Mouse (Mus musculus): ENCODE measurements at regions not wholly inside any gene's neighbourhood (a gene's known extent, or its start where the extent isn't known, plus 50 kb on each side); places are given as distances from the start of the nearest gene placed in this dataset.

- Histone ChIP-seq H3K4me1 (ENCODE audit: control insufficient read depth in 1 of 2, insufficient read depth in 2 of 2) (no peaks in the 10 kb centered on the region), H3K79me2 (replicated peaks; ENCODE audit: control insufficient read depth, extremely low read depth, insufficient read depth, poor library complexity, severe bottlenecking) (no peaks in the 10 kb centered on the region), H3K36me3 (replicated peaks in 1 of 2; ENCODE audit: control insufficient read depth in 1 of 2, insufficient read depth in 1 of 2, low read length in 1 of 2) (no peaks in the 10 kb centered on the region), H3K27ac (ENCODE audit: insufficient read depth, low read depth) (no peak overlapping the region), H3K9me3 (replicated peaks; ENCODE audit: low read length) (no peaks in the 10 kb centered on the region), H3K4me2 (ENCODE audit: insufficient read depth, low read depth, poor library complexity, severe bottlenecking) (no peak overlapping the region), H3K9ac (ENCODE audit: insufficient read depth, low read depth) (no peak overlapping the region), H3K27me3 (replicated peaks) (peaks cover 59% of the 10 kb centered on the region), H3K4me3 (replicated peaks in 1 of 3; ENCODE audit: low read depth in 2 of 3, low read length in 2 of 3, poor library complexity in 1 of 3) (no peak overlapping the region)
- DNase-seq (ENCODE audit: extremely low read depth) = no peak
- in situ Hi-C loops (cut with MboI; ENCODE audit: low pct_ligation_motif_present, low pct_unique_long_range_greater_than_20kb, low sequenced_read_pairs) = no loop called here
- TF ChIP-seq USF2 (conservative IDR thresholded peaks at IDR 0.05; ENCODE audit: low read depth, low read length) (no peak), ZC3H11A (IDR thresholded peaks at IDR 0.05; ENCODE audit: low read depth, low read length) (no peak), CHD2 (IDR thresholded peaks at IDR 0.05; ENCODE audit: low read length) (no peak), SIN3A (IDR thresholded peaks at IDR 0.05; ENCODE audit: low read length) (no peak), MAFK (IDR thresholded peaks at IDR 0.05; ENCODE audit: insufficient replicate concordance, low read length) (no peak), ZKSCAN1 (IDR thresholded peaks at IDR 0.05; ENCODE audit: borderline replicate concordance, low read depth, low read length) (no peak)
- dilution Hi-C loops (cut with MboI; ENCODE audit: extremely low pct_ligation_motif_present, extremely low pct_unique_long_range_greater_than_20kb, low sequenced_read_pairs) = no loop called here
Measured at GRCm38 (mm10) chr1:73307194-73307593, 291.5 kb upstream of the Tnp1 start.

GRCm38 (mm10) chr1:73299978-73300688 lies 284.4 kb upstream of the Tnp1 start:
- H3K9me3 ChIP-seq (replicated peaks; ENCODE audit: low read length) = no peaks in the 10 kb centered on the region
- no peak overlapping the region for H3K4me3 ChIP-seq (replicated peaks in 1 of 3; ENCODE audit: low read depth in 2 of 3, low read length in 2 of 3, poor library complexity in 1 of 3)
- DNase-seq (ENCODE audit: extremely low read depth) = no peak
- no peak overlapping the region for H3K4me2 ChIP-seq (ENCODE audit: insufficient read depth, low read depth, poor library complexity, severe bottlenecking)
- H3K4me1 ChIP-seq (ENCODE audit: control insufficient read depth in 1 of 2, insufficient read depth in 2 of 2) = no peaks in the 10 kb centered on the region
- H3K9ac ChIP-seq (ENCODE audit: insufficient read depth, low read depth) = no peak overlapping the region
- in situ Hi-C loops (cut with MboI; ENCODE audit: low pct_ligation_motif_present, low pct_unique_long_range_greater_than_20kb, low sequenced_read_pairs) (no loop called here), dilution Hi-C loops (cut with MboI; ENCODE audit: extremely low pct_ligation_motif_present, extremely low pct_unique_long_range_greater_than_20kb, low sequenced_read_pairs) (no loop called here)
- peaks cover 26% of the 10 kb centered on the region for H3K27me3 ChIP-seq (replicated peaks)
- no peaks in the 10 kb centered on the region for H3K36me3 ChIP-seq (replicated peaks in 1 of 2; ENCODE audit: control insufficient read depth in 1 of 2, insufficient read depth in 1 of 2, low read length in 1 of 2)
- H3K27ac ChIP-seq (ENCODE audit: insufficient read depth, low read depth) = no peak overlapping the region
- no peaks in the 10 kb centered on the region for H3K79me2 ChIP-seq (replicated peaks; ENCODE audit: control insufficient read depth, extremely low read depth, insufficient read depth, poor library complexity, severe bottlenecking)
- TF ChIP-seq CTCF (conservative IDR thresholded peaks at IDR 0.05 in 1 of 2, IDR thresholded peaks at IDR 0.05 in 1 of 2; ENCODE audit: low read depth in 2 of 2, low read length in 2 of 2) (no peak), MAX (IDR thresholded peaks at IDR 0.05; ENCODE audit: low read length) (no peak), USF1 (IDR thresholded peaks at IDR 0.05; ENCODE audit: low read depth, low read length) (no peak), JUN (IDR thresholded peaks at IDR 0.05; ENCODE audit: insufficient read depth, low read depth, low read length) (no peak), TBP (conservative IDR thresholded peaks at IDR 0.05; ENCODE audit: low read depth, low read length) (no peak), GABPA (IDR thresholded peaks at IDR 0.05; ENCODE audit: insufficient replicate concordance, low read depth, low read length) (no peak), EP300 (IDR thresholded peaks at IDR 0.05; ENCODE audit: low read length) (no peak), USF2 (conservative IDR thresholded peaks at IDR 0.05; ENCODE audit: low read depth, low read length) (no peak), RAD21 (IDR thresholded peaks at IDR 0.05; ENCODE audit: low read depth, low read length) (no peak), IRF4 (IDR thresholded peaks at IDR 0.05; ENCODE audit: low read depth, low read length) (no peak), E2F4 (IDR thresholded peaks at IDR 0.05; ENCODE audit: insufficient replicate concordance, low read depth, low read length) (no peak), POLR2AphosphoS2 (IDR thresholded peaks at IDR 0.05; ENCODE audit: low read depth, low read length) (no peak), ZMIZ1 (IDR thresholded peaks at IDR 0.05; ENCODE audit: low read depth, low read length) (no peak), CHD1 (IDR thresholded peaks at IDR 0.05; ENCODE audit: low read depth, low read length) (no peak), SMC3 (IDR thresholded peaks at IDR 0.05; ENCODE audit: low read depth, low read length) (no peak), NELFE (IDR thresholded peaks at IDR 0.05; ENCODE audit: low read depth, low read length) (no peak), ELF1 (IDR thresholded peaks at IDR 0.05; ENCODE audit: low read depth, low read length) (no peak), MXI1 (IDR thresholded peaks at IDR 0.05; ENCODE audit: low read depth, low read length) (no peak)
